Mouse (Mus musculus) G1E-ER4 (cell line): ENCODE results near the gene Zfp507. TPM values are rescaled to one million over a fixed set of nuclear protein-coding genes. Genes with fewer than 3 reads are reported as not detected.

Experiments
- GATA1 ChIP-seq: IDR thresholded peaks from one replicate; pipeline ENCODE4 v1.8.0; 2012; ENCODE audit warnings: low read length, inconsistent platforms
- polyA plus RNA-seq: library from polyadenylated mRNA; stranded (reverse); fragments of >175 nt; gene quantifications from 2 replicates; pipeline ENCODE4 v1.2.3, GENCODE M21; 2012

Zfp507 gene
- 13.6 and 26.1 TPM in 2 replicates for polyA plus RNA-seq

DNA sequence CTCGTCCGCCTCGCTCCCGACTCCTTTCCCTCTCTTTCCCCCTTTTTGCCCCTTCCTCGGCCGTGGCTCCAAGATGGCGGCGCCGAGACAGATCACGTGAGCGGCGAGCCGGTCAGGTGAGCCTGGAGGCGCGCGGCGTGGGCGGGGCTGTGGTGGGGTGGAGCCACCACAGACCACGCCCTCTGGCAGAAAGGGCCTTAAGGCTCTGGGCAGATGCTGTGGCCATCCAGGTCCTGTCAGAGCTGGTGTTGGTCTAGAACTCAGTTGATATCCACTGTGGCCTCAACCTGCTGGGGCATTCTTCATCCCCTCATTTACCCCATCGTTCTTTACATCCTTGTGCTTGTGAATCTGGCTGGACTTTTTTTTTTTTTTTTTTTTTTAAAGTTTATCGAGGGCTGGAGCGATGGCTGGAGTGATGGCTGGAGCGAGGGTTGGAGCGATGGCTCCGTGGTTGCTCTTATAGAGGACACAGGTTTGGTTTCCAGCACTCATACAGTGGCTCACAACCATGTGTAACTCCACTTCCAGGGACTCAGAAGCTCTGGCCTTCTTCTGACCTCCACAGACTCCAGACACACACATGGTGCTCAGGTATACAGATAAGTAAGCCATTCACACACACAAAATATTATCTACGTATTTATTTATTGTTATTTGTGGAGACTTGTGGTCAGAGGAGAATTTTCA is at the start of gene Zfp507:
TSS of gene Zfp507 (minus strand) at position 98 of the 690 bp plus-strand sequence.
- no peak for TF ChIP-seq GATA1

DNA sequence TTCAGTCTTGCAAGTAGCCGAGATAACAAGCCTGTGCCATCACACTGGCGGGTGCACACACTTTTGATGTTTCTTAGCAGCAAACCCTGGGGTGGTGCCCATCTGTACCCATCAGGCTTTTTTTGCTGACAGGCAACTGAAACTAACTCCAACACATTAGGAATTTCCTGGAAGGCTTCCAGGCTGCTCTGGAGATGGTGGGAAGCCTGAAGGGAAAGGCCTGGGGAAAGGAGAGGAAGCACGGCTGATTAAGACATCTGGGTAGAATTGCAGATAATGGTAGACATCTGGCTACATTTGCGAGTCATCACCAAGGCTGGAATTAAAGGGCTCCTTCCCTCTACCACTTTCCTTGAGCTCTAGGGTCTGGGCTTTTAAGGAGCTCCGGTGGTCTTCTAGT is 47.6 kb upstream of the Zfp507 start:
- no peak for TF ChIP-seq GATA1

DNA sequence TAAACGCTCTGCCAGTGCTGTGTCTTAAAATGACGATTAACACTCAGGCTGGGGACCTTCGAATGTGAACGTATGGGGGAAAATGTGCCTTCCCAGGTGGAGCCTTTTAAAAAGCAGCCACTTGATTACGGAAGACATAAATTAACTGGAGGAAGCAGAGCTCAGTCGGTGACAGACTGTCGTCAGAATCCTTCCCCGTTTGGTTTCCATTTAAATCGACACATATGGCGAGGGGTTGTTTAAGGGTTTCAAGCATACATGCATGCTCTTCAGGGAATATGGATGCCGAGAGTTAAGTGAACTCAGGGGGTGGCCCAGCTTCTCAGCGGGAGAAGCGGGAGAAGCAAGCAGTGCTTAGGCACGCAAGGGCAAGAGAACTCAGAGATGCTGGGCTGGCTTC is 45.7 kb upstream of the Zfp507 start:
- no peak for TF ChIP-seq GATA1

DNA sequence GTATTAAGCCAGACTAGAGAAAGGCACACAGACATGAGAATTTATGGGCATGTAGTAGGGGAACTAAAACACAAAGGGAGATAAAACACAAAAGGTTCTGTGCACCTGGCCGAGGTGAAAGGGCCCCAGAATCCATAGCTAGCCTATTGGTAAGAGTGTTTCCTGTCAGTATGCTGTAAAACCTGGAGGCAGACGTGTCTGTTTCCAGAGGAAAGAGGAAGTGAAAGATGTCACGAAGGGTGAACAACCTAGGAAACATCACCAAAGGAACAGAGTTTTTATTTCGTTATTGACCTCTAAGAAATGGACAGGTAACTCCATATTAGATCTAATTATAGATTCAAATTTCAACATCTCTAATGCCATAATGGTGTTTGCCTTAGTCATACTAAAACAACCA is 37.7 kb upstream of the Zfp507 start:
- no peak for TF ChIP-seq GATA1

DNA sequence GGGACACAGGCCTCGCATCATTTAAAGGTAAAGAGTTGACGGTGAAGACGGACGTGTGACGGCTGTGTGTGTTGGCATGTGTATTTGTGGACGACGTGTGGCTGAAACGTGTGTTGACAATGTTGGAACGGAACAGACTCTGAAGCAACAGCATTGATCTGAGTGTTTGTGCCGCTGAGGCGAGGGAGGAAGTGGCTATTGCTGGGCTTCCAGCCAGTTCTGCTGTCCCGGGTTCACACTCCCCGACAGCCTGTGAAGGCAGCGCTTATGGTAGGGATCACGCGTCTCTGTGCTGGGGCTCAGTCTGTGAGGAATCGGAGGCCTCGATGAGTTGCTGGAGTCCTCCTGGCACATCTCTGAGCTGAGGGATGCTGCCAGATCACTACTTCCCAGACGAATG is 34.0 kb upstream of the Zfp507 start:
- no peak for TF ChIP-seq GATA1

DNA sequence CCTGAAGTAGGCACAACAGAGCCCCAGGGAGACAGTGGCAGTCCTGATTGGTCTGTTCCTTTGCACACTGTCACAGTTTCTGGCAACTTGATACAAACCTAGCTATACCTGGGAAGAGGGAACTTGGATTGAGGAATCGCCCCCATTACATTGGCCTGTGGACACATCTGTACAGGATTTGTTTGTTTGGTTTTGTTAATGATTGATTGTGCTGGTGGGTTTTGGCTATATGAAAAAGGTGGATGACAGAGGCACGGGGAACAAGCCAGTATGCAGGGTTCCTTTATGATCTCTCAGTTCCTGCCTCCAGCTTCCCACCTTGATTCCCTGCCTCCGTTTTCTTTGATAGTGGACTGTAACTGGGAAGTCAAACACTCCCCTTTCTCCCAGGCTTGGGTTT is 33.6 kb upstream of the Zfp507 start:
- no peak for TF ChIP-seq GATA1

DNA sequence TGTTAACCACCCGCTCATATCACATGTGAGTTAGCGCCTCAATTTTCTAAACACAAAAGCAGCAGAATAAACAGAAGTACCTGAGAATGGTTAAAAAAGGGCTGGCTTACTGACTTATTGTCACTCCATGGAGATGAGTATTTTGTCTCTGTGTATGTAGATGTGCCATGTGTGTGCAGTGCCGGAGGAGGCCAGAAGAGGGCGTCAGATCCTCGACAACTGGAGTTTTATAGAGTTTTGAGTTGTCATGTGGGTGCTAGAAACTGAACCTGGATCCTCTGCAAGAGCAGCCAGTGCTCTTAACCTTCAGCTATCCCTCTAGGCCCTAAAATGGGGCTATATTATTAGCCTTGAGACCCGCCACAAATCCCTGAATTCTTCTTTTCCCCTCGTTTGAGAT is 27.3 kb upstream of the Zfp507 start:
- no peak for TF ChIP-seq GATA1

DNA sequence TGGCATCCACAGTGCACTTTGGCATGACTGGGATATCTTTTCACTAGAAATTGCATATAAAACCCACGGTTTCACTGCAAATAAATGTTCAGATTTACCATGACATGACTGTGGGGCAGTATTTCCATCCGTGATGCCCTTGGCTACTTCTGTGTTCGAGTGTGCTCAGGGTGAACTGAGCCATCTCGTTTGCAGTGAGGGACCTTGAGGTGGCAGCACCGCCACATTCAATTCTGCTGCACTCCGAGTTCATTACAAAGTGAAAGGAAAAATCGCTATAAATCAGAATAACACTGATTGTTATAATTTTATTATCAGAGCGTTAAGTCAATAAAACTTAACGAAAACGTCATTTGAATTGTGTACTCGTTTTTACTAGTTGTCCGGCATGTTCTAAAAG is 21.1 kb upstream of the Zfp507 start:
- TF ChIP-seq GATA1 = no peak

DNA sequence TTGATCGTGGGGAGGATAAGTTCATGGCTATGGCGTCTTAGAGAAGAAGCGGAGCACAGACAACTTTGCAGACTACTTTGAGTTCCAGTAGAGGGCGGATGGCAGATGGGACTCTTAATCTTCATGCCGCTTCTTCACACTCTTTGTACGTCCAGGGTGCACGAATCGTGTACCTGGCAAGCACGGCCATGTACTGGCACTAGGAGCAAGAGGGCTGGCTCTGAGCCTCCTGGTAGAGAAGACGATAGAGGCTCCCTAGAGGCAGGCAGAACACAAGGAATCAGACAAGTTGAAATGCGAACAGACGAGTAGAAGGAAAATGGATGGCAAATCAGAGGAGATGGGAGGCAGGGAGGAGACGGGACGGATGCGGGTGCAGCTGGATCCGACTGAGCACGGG is 19.5 kb upstream of the Zfp507 start:
- TF ChIP-seq GATA1 = no peak

DNA sequence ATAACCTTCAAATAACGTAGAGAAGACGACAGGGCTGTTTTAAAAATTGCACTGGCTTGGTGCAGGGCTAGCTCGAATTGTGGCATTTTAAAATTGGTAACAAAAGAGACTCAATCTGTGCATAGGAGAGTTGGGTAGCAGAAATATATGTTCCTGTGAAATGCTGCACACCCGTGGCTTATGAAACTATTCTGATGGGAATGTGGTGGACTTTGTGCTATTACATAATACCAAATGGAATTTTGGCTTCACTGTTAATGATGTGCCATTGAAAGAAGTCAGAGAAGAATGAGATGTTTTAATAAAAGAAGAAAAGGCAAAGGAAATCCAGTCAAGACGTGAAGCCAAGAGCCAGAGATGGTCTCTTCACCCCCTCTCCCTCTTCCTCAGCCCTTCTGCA is 18.6 kb upstream of the Zfp507 start:
- no peak for TF ChIP-seq GATA1

DNA sequence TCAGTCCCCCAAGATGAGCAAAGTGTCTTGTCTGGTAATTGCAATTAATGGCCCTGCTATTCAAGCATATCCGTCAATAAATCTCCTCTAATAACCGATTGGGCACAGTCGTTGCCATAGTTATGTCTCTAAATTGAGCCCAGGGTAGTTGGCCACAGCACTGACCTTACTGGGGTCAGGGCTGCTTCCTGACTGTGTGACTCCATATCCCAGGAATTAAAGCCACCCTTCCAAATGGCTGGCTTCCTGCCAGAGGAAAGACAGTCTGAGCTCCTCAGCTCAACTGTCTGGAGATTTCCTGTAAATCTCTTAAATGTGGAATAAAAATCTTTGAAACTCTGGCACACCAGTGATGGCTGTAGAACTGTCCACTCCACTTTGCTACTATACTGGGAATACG is 16.7 kb upstream of the Zfp507 start:
- TF ChIP-seq GATA1 = no peak

DNA sequence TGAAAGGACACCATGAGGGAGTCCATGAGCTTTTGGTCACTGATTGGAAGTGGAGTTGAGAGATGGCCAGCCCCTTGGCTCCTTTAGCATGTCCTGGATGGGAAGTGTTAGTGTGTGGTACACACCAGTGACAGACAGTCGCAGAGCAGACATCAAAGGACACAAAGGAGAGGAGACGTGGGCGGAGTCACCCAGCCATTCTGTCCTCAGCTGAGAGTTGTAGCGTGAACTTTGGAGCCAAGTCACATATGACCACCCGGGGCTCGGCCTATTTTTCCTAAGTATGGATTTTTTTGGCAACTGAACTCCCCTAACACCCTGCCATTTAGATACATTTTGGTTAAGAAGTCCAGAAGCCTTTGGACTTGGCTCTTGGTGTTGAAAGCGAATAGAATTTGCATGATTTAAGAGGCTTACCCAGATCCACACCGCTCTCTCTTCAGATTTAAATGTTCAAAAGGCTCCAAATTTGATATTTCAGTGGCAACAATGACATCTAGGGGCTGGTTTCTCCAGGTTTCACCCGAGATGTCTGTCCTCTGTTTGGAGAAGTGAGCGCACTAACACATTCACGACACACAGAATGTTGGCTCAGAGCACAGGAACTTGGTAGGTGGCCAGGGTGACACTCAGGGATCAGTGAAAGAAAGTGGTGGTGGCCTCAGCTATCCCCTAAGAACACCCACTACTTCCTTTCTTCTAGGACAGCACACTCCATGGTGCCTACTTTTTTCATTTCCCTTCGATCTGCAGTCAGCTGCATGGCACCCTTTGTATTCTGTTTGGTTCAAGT is 12.2 kb upstream of the Zfp507 start:
- no peak for TF ChIP-seq GATA1

DNA sequence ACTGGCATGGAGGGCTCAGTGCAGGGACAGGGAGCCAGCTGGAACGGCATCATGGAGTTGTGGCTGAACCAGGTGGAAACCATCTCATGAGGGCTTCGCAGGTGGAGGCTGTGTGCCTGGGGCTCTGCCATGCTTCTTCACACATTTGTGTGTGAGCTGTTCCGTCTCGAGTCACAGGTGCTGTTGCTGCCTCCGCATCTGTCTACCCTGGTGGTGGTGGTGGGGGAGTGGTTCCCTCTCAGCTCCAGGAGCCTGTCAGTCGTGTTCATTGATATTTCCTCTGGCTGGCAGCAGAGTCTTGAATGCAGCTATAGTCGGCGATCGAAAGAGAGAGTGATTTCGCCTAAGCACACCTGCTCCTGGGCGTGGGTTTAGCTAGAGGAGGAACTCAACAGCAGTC is 10.5 kb upstream of the Zfp507 start:
- TF ChIP-seq GATA1 = no peak

DNA sequence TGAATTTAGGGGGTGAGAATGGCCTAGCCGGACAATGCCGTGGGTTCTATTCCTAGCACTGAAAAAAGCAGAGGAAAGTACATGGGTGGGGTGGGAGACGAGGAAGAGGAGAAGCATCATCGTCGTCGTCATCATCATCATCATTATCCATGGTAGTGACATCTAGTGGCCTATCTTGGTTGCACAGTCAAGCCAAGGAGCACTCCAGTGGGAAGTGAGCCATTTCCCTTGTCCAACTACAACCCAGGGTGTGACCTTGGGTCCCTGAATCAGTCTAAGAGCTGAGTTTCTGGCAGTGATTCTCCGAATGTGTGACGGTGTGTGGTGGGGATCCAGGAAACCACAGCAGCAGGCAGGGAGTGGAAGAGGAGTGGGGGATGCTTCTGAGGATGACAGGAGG is 7.9 kb upstream of the Zfp507 start:
- no peak for TF ChIP-seq GATA1

DNA sequence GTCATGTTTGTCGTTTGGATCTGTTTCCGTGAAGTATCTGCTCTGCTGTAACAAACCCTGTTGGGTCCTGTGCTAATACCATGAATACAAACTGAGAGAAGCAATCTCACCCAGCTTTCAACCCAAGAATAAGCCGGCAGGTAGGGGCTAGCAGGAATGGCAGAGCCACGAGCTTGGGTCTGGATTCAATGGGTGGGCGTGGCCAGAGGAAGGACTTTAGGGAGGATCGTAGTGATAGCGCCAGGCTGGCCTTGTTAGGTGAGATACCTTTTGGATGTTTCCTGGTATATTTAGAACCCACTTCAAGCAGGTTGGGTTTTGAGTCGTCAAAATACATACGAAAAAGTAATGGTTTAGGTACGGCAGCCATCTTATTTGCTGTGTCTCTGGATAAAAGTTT is 1.4 kb upstream of the Zfp507 start:
- no peak for TF ChIP-seq GATA1

DNA sequence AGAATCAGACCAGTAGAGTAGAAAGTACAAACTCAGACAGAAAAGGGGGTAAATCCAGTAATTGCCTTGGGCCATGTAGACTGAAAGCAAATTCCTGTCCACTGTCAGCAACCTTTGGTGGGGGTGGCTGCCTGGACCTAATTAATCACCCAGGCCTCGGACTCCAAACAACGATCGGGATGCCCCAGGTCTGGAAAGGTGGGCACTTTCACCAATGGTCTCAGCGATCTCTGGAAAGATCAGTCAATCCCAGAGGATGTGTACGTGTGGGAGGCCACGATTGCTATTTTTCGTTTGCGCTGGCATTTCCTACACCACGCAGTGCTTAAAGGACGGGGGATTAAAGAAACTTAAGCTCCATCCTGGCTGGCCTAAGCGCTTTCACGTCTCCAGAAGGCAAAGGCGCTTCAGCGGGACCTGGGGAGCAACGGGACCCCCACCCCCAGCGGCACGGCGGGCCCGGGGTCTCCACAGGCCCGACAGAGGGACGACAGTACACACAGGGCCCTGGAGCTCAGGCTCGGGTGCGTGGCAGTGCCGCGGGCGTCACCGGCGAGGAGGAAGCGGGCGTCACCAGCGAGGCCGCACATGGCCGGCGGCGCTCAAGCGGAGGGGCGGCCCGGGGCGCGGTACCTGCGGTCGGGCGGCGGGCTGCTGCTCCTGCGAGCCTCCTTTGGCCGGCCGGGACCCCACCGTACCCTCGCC is 450 bp downstream of the Zfp507 start:
- no peak for TF ChIP-seq GATA1
